Mouse (Mus musculus) stomach, embryonic 15.5 days (tissue): ENCODE data around the gene AU040320. TPM values are rescaled to one million over a fixed set of nuclear protein-coding genes. Genes with fewer than 3 reads are reported as not detected.

Experiments used
- ATAC-seq: fragments of 200-750 bp; cut with Nextera tagmentation; 2 replicates; pipeline ENCODE4 v1.8.0; 2017; ENCODE audit warnings: low read depth, moderate number of reproducible peaks, moderate TSS enrichment; ENCODE audit not compliant: insufficient read depth, low FRiP score
- H3K27ac ChIP-seq: fragments of 300-500 bp; sonication (generic); 2 replicates; pipeline ENCODE4 v1.5.1; 2015; ENCODE audit warnings: mild to moderate bottlenecking, inconsistent platforms
- H3K27me3 ChIP-seq: fragments of 300-500 bp; sonication (generic); replicated peaks from 2 replicates; pipeline ENCODE4 v1.6.1; 2015; ENCODE audit warnings: inconsistent platforms
- H3K36me3 ChIP-seq: fragments of 300-500 bp; sonication (generic); 2 replicates; pipeline ENCODE4 v1.6.1; 2015; ENCODE audit warnings: inconsistent platforms
- H3K4me1 ChIP-seq: fragments of 300-500 bp; sonication (generic); 2 replicates; pipeline ENCODE4 v1.6.1; 2015; ENCODE audit warnings: inconsistent platforms
- H3K4me2 ChIP-seq: fragments of 300-500 bp; sonication (generic); 2 replicates; pipeline ENCODE4 v1.6.1; 2015; ENCODE audit warnings: mild to moderate bottlenecking, inconsistent platforms
- H3K4me3 ChIP-seq: fragments of 300-500 bp; sonication (generic); replicated peaks from 2 replicates; pipeline ENCODE4 v1.5.1; 2015; ENCODE audit warnings: inconsistent platforms
- H3K9ac ChIP-seq: fragments of 300-500 bp; sonication (generic); 2 replicates; pipeline ENCODE4 v1.6.1; 2015; ENCODE audit warnings: inconsistent platforms
- H3K9me3 ChIP-seq: fragments of 300-500 bp; sonication (generic); 2 replicates; pipeline ENCODE4 v1.6.1; 2016; ENCODE audit warnings: inconsistent platforms
- WGBS: fragments of 180-500 bp; shearing (Covaris S2); methylation state at CpG from one replicate; pipeline ENCODE4 v1.1.7; 2015; 5-methylcytosine and 5-hydroxymethylcytosine counted together
- polyA plus RNA-seq: library from polyadenylated mRNA; unstranded; fragments of >200 nt; fragmentation: Nextera tagmentation; extraction: Ambion mirVana; gene quantifications from 2 replicates; pipeline ENCODE4 v1.2.1, GENCODE M21; 2015

AU040320 gene
- polyA plus RNA-seq, 1 experiment from 2014 or later, result 20.2 TPM

DNA sequence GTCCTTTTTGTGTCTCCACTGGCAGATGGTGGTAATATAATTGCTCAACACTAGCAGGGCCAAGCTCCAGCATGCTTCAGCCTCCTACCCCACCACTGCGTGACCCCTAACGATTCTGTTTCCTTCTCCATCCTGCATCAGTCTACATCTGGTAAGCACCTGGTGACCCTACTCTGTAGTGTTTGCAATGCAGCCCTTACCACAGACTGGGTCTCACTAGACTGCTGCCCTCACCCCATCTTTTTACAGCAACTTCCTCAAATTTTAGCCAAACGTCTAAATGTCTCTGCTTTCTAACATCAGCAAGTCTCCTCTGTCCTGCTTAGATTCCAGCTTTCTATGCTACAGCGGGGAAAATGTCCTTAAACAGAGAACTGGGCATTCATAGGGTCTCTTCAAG is 17.5 kb downstream of the AU040320 start:
- Histone ChIP-seq H3K36me3 (no peaks in the 10 kb centered on the region), H3K27ac (no peak overlapping the region), H3K9ac (no peak overlapping the region), H3K4me1 (no peaks in the 10 kb centered on the region), H3K4me3 (no peak overlapping the region), H3K4me2 (no peak overlapping the region), H3K9me3 (no peaks in the 10 kb centered on the region), H3K27me3 (no peaks in the 10 kb centered on the region)
- 86% methylated on average over 4 of the region's 4 CpGs for WGBS
- ATAC-seq, result no peak

DNA sequence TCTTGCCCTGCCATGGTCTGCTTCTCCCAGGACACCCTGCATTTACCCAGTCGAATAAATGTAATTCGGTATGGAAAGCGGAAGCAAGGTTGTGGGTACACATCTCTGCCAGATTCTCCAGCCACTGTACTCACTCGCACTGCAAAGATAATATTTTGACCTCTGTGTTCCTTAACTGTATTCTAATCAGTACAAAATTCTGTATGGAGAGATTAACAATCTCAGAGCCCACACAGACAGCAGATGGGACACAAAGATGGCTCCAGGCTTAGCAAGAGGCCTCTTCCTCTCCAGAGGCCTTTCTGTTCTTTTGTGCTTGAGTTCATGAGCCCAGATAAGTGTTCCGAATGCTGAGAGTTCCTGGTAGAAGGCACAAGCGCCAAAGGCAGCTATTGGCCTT is 20.5 kb downstream of the AU040320 start:
- Histone ChIP-seq H3K4me1 (no peaks in the 10 kb centered on the region), H3K4me2 (no peak overlapping the region)
- WGBS, result 90% methylated on average over 6 of the region's 6 CpGs

DNA sequence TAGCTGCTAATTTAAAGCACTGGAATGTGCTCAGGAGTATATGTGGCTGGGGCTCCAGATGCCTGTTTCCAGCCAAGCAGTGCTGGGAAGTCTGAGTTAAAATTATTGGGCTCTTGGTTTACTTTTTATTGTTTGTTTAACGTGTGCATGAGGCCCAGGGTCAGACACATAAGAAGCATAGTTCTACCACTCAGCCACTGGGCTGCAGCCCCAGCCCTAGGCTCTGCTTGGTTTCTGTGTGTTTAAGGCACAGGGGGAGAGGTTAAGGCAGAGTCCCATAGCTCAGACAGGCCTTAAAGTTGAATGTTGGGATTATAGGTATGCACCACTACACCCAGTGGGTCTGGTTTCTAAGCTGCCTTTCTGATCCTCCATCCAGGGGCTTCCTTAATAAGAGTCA is 21.8 kb downstream of the AU040320 start:
- no peaks in the 10 kb centered on the region for H3K36me3 ChIP-seq

More for the DNA sequence above, 20.5 kb downstream of the AU040320 start:
- Histone ChIP-seq H3K36me3 (no peaks in the 10 kb centered on the region), H3K9me3 (no peaks in the 10 kb centered on the region), H3K9ac (no peak overlapping the region), H3K4me3 (no peak overlapping the region), H3K27ac (no peak overlapping the region), H3K27me3 (no peaks in the 10 kb centered on the region)
- ATAC-seq, result no peak

DNA sequence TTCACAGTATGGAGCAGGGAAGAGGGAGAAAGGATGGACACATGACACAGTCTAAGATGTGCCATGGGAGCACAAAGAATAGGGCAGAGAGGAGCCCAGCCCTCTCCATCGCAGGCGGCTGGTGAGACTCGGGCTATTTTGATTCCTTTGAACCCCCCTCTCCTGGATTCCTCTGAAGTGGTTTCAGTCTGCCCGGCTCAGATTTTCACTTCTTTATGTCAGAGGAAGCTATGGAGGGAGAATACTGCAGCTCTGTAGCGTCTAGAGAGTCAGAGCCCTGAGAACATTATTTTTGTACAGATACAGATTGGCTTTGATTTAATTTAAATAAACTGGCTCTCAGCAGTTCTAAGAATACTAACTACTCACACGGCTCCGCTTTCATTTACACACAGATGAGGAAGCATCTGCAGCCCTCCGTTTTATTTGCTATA is 25.8 kb downstream of the AU040320 start:
- 53% methylated on average over 8 of the region's 8 CpGs for WGBS
- H3K27me3 ChIP-seq, result no peaks in the 10 kb centered on the region
- H3K4me2 ChIP-seq, result no peak overlapping the region
- no peak for ATAC-seq
- H3K9ac ChIP-seq, result no peak overlapping the region
- H3K4me1 ChIP-seq, result peaks cover 5% of the 10 kb centered on the region; the same call in 1 of the 2 replicates
- no peak overlapping the region for H3K27ac ChIP-seq
- H3K4me3 ChIP-seq, result no peak overlapping the region
- H3K36me3 ChIP-seq, result no peaks in the 10 kb centered on the region
- no peaks in the 10 kb centered on the region for H3K9me3 ChIP-seq

More for the DNA sequence above, 21.8 kb downstream of the AU040320 start:
- Histone ChIP-seq H3K4me3 (no peak overlapping the region), H3K27me3 (no peaks in the 10 kb centered on the region), H3K27ac (peak overlapping the region; percentile 26; the same call in 1 of the 2 replicates), H3K9ac (no peak overlapping the region), H3K9me3 (no peaks in the 10 kb centered on the region), H3K4me1 (no peaks in the 10 kb centered on the region), H3K4me2 (no peak overlapping the region)
- peak; percentile 72 for ATAC-seq
- WGBS, result 26% methylated on average over 1 of the region's 1 CpGs

DNA sequence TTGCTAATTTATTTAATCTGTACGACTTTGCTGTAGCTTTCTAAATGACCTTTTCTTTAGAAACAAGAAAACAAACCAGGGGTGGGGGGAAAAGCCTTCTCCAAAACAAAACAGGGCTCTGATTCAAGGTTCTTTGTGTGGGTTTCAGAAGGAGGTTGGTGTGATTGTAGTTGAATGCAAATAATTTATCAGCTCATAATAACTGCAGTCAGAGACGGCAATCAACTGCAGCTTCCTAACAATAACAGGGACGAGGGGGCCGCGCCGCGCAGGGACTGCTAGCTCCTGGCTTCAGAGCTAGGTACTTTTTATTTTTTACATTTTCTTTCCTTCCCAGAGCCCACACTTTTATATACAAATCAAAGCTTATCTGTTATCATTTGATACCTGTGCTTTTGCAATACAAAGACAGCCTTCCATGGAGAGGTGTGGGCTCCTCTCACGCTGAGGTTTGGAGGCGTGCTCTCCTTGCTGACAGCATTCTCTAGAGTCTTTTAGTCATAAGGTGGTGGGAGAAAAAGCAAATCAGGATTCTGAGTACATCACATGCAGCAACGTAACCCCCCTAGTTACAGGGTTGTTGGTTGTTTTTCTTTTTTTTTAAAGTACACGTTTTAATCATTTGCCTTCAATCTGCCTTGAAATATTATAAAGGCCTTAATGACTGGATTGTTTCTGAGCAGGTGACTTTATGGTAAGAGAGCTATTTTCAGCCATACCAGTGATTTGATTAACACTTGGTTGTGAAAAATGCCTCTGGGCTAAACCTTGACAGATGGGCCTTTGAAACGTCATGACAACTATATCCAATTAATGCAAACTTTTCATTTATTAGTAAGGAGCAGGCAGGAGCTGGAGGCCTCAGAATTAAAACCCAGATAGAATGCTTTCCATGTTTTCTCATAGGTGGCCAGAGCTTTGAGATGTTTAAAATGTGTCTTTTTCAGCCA is 26.8 kb downstream of the AU040320 start:
- no peaks in the 10 kb centered on the region for H3K36me3 ChIP-seq
- no peak overlapping the region for H3K4me2 ChIP-seq
- no peaks in the 10 kb centered on the region for H3K9me3 ChIP-seq
- H3K27me3 ChIP-seq, result no peaks in the 10 kb centered on the region
- no peak overlapping the region for H3K27ac ChIP-seq
- no peak overlapping the region for H3K9ac ChIP-seq
- H3K4me3 ChIP-seq, result no peak overlapping the region
- 66% methylated on average over 12 of the region's 12 CpGs for WGBS
- H3K4me1 ChIP-seq, result peaks cover 5% of the 10 kb centered on the region; the same call in 1 of the 2 replicates
- ATAC-seq, result no peak

DNA sequence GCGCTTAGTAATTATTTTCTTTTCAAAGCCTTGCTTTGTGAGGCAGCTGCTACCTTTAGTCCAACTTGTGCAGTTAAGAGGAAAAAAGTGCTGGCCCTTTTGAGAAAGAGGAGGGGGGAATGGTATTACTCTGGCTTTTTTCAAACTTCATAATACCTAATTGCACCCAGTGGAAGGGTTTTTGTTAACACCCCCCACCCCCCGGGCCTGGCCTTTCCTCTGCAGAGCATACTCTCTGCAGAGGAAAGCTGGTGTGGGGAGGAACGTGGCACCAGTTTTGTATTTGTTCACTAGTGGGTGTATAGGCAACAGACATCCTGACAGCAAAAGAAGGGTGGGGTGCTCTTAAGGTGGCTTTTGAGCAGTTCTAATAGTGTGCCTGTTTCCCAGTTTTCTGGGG is 28.5 kb downstream of the AU040320 start:
- 62% methylated on average over 3 of the region's 3 CpGs for WGBS
- H3K36me3 ChIP-seq, result 0 out of 2 replicates have a peak, but pooled peaks cover under 1% of the 10 kb centered on the region
- ATAC-seq, result no peak
- H3K27ac ChIP-seq, result no peak overlapping the region
- H3K9ac ChIP-seq, result no peak overlapping the region
- no peak overlapping the region for H3K4me3 ChIP-seq
- no peaks in the 10 kb centered on the region for H3K27me3 ChIP-seq
- H3K4me1 ChIP-seq, result peaks cover 5% of the 10 kb centered on the region; the same call in 1 of the 2 replicates
- H3K9me3 ChIP-seq, result no peaks in the 10 kb centered on the region
- H3K4me2 ChIP-seq, result no peak overlapping the region

DNA sequence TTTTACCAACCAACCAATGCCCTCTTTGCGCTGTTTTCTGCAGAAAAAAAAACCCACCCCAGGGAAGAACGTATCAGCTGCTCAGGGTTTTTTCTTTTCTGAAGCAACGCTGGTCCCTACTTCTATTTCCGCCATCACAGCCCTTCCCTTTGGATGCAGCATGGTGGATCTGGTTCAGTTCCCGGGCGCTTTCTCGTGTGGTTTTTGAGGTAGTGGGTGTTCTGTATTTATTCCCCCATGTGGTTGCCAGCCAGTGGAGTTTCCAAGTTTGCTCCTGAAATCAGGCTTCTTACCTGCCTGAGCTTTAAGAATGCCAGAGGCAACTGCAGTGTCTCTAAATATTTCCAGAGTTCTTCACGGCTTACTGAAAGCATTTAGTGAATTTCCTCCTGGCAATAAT is 29.2 kb downstream of the AU040320 start:
- Histone ChIP-seq H3K27me3 (no peaks in the 10 kb centered on the region), H3K27ac (no peak overlapping the region), H3K9me3 (no peaks in the 10 kb centered on the region), H3K4me3 (no peak overlapping the region), H3K36me3 (0 out of 2 replicates have a peak, but pooled peaks cover 3% of the 10 kb centered on the region), H3K4me2 (no peak overlapping the region), H3K4me1 (peaks cover 5% of the 10 kb centered on the region; the same call in 1 of the 2 replicates), H3K9ac (no peak overlapping the region)
- 87% methylated on average over 8 of the region's 8 CpGs for WGBS
- no peak for ATAC-seq

DNA sequence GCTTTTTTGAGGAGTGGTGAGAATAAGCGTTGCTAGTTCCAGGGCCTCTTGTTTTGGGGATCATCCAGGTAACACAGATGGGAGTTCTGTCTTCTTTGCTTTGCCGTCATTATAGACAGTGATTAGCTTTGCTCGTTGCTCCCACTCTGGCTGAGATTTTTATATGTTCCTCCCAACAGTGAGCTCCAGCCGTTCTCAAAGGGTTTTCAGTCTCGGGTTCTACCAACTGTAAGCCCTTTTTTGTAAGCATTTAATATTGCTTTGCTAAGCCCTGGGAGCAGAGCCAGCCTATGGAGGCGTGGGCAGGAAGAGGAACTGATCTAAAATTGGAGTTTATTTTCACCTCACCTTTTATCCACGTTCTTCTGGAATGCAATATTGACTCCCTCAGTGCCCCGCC is 29.7 kb downstream of the AU040320 start:
- 66% methylated on average over 8 of the region's 8 CpGs for WGBS
- no peak overlapping the region for H3K4me2 ChIP-seq
- H3K27ac ChIP-seq, result no peak overlapping the region
- H3K27me3 ChIP-seq, result no peaks in the 10 kb centered on the region
- peaks cover 5% of the 10 kb centered on the region; the same call in 1 of the 2 replicates for H3K4me1 ChIP-seq
- 0 out of 2 replicates have a peak, but pooled peaks cover 3% of the 10 kb centered on the region for H3K36me3 ChIP-seq
- H3K9ac ChIP-seq, result no peak overlapping the region
- no peak overlapping the region for H3K4me3 ChIP-seq
- ATAC-seq, result no peak
- H3K9me3 ChIP-seq, result no peaks in the 10 kb centered on the region

DNA sequence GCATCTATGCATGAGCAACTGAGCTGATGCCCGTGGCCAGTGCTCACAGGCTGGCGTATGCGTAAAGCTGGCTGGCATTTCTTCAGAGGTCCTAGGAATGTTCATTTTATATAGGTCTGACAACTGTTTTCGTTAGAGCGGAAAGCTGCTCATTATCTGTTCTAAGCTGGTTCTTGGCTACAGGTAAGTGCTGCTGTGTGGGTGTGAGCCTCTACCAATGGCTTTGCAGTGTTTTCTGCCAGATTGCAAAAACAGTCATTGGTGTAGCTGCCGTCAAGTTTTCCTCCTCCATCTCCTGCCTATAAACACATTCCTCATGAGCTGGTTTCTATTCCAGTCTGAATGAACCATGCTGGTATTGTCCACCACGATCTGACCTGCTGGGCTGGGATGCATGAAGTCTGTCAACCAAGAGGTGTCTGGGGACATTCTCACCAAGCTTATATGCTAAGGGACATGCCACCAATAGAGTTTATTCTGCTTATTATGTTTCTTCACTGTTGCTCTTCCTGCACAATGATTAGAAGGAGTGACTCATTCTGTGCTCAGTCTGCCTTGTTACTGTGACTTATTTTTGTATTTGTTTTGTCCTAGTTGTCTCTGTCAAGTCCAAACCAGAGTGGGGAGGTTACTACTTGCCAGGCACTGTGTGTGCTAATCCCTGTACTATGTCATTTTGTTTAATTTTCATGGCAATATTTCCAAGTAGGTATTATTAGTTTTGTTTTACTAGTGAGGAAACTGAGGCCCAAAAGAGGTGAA is 39.2 kb downstream of the AU040320 start:
- peaks cover 11% of the 10 kb centered on the region for H3K36me3 ChIP-seq
- no peak overlapping the region for H3K27ac ChIP-seq
- H3K9ac ChIP-seq, result no peak overlapping the region
- no peaks in the 10 kb centered on the region for H3K4me1 ChIP-seq
- H3K4me2 ChIP-seq, result no peak overlapping the region
- WGBS, result 88% methylated on average over 7 of the region's 7 CpGs
- no peak overlapping the region for H3K4me3 ChIP-seq
- no peaks in the 10 kb centered on the region for H3K27me3 ChIP-seq
- no peak for ATAC-seq
- no peaks in the 10 kb centered on the region for H3K9me3 ChIP-seq

DNA sequence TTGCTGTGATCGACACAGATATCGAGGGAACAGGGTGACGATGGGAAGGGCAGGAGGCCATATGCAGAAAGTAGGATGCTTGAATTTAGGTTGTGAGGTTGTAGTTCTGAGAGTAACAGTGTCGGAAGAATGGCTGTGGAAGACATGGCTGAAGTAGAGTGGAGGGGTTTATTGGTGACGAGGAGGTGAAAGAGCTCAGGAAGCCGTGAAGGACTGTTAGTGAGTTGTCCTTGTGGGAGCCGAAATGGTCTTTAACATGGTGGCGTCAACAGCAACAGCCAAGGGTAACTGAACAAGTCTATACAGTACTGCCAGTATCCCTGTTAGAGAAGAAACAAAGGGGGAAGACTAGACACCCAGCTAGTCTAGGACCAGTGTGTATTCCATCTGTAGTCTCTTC is 48.8 kb downstream of the AU040320 start:
- Histone ChIP-seq H3K4me3 (no peak overlapping the region), H3K36me3 (no peaks in the 10 kb centered on the region), H3K27me3 (no peaks in the 10 kb centered on the region), H3K9me3 (no peaks in the 10 kb centered on the region), H3K9ac (no peak overlapping the region), H3K4me1 (peaks cover 4% of the 10 kb centered on the region; the same call in 1 of the 2 replicates), H3K27ac (no peak overlapping the region), H3K4me2 (no peak overlapping the region)
- no peak for ATAC-seq
- WGBS, result 93% methylated on average over 8 of the region's 8 CpGs

DNA sequence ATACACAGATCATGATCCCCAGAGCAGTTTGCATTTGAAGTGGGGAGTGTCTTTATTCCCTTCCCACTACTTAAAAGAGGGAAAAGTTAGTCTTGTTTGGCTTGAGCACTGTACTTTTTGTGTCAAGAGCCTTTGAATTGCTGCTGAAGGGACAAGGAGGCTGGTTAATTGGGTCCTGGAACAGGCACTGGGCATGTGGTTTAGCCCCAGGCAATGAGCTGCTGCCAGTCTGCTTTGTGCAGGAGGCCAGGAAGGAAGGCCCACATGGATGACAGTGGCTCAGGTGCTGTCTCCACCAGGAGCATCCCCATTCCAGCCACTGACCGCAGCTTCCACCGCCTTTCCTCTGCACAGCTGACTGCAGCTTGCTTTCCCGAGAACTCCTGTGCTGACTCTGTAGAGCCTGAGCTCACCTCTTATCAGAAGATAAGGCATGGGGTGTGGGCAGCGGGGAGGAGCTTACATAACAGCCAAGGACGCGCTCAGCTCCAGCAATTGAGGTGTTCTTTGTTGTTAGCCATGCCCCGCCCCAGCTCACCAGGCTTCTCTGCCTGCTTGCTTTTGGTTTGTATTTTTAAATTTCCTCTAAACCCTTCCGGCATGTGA is 50.0 kb downstream of the AU040320 start:
- H3K36me3 ChIP-seq, result no peaks in the 10 kb centered on the region
- no peaks in the 10 kb centered on the region for H3K9me3 ChIP-seq
- H3K4me3 ChIP-seq, result no peak overlapping the region
- H3K4me1 ChIP-seq, result peaks cover 4% of the 10 kb centered on the region; the same call in 1 of the 2 replicates
- H3K9ac ChIP-seq, result no peak overlapping the region
- 24% methylated on average over 8 of the region's 8 CpGs for WGBS
- no peak overlapping the region for H3K27ac ChIP-seq
- peak; percentile 94 for ATAC-seq
- H3K4me2 ChIP-seq, result peak overlapping the region; percentile 13; the same call in 1 of the 2 replicates
- no peaks in the 10 kb centered on the region for H3K27me3 ChIP-seq
